Mouse (Mus musculus): ENCODE data around the gene Thoc3.

Thoc3 gene

GRCm38 (mm10) chr13:54443693-54444092, 25.0 kb downstream of the Thoc3 start:
- DNase-seq (ENCODE audit: low spot score): no peak

- no peak for DNase-seq (ENCODE audit: low spot score)
Measured at GRCm38 (mm10) chr13:54439912-54440311, 28.7 kb downstream of the Thoc3 start.

- no peak for DNase-seq (ENCODE audit: low spot score)
Measured at GRCm38 (mm10) chr13:54438814-54439213, 29.8 kb downstream of the Thoc3 start.

GRCm38 (mm10) chr13:54437083-54437482, 31.6 kb downstream of the Thoc3 start:
- DNase-seq (ENCODE audit: low spot score): no peak

- no peak for DNase-seq (ENCODE audit: low spot score)
Measured at GRCm38 (mm10) chr13:54436666-54437065, 32.0 kb downstream of the Thoc3 start.

GRCm38 (mm10) chr13:54431161-54431560, 37.5 kb downstream of the Thoc3 start:
- no peak for DNase-seq (ENCODE audit: low spot score)

- no peak for DNase-seq (ENCODE audit: low spot score)
Measured at GRCm38 (mm10) chr13:54430051-54430450, 38.6 kb downstream of the Thoc3 start.

GRCm38 (mm10) chr13:54428771-54429170, 39.9 kb downstream of the Thoc3 start:
- no peak for DNase-seq (ENCODE audit: low spot score)

GRCm38 (mm10) chr13:54426781-54427655, 41.6 kb downstream of the Thoc3 start:
- no peak for DNase-seq (ENCODE audit: low spot score)

- peak; percentile 23 for DNase-seq (ENCODE audit: low spot score)
Measured at GRCm38 (mm10) chr13:54425269-54425668, 43.4 kb downstream of the Thoc3 start.

- no peak for DNase-seq (ENCODE audit: low spot score)
Measured at GRCm38 (mm10) chr13:54420226-54420625, 48.4 kb downstream of the Thoc3 start.

- DNase-seq (ENCODE audit: low spot score): peak; percentile 23
Measured at GRCm38 (mm10) chr13:54418781-54419327, 49.8 kb downstream of the Thoc3 start.

- DNase-seq (ENCODE audit: low spot score): no peak
Measured at GRCm38 (mm10) chr13:54415059-54415458, 53.6 kb downstream of the Thoc3 start.

- DNase-seq (ENCODE audit: low spot score): no peak
Measured at GRCm38 (mm10) chr13:54412721-54413120, 55.9 kb downstream of the Thoc3 start.

GRCm38 (mm10) chr13:54412236-54412635, 56.4 kb downstream of the Thoc3 start:
- DNase-seq (ENCODE audit: low spot score): peak; percentile 18

GRCm38 (mm10) chr13:54411656-54412055, 57.0 kb downstream of the Thoc3 start:
- DNase-seq (ENCODE audit: low spot score): no peak
